8 mouse cellular contexts compared by ENCODE assay signal in the genomic region with DNA sequence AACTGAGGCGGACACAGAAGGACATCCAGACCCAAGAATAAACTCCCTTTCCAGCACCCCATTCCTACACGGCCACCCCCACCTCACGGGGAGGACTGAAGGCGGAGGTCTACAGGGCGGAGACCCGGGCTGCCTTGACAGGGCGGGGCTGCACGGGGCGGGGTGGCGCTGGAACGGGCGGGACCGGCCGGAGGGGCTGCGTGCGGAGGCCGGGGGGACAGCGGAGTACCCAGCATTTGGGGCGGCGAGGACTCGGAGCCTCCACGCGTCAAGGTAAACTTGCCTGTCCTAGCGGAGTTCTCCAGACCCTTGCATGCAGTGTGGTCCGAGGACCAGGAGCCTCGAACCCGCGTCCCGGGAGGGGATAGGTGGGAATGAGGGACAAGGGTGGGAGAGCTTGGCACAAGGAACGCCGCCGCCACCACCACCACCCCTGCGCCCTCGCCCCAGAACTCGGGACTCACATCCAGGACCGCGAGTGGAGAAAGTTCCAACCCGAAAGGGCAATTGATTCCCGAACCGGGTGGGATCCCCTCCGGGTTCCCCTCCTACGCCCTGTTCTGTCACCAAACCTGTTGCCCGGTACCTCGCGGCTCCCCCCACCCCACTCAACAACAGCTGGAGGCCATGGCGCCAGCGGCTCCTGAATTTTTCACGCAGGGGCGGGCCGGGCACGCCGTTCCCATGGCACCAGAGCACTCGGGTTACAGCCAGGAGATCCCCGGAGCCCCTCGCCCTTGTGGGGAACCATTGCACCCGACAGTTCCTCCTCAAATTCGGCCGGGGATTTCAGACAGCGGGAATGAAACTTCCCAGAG. TPM values are rescaled to one million over a fixed set of nuclear protein-coding genes. Genes with fewer than 3 reads are reported as not detected.
DNase-seq lines count a peak whose midpoint lies in the region; ATAC-seq and TF ChIP-seq lines count a peak whose summit lies in the region.

A gene (plus strand): TSS at position 178 of the 818 bp plus-strand sequence.

- peak; percentile 12; the same call in 1 of the 2 replicates for ATAC-seq in forebrain, embryonic 14.5 days
- no peak for ATAC-seq in hindbrain, embryonic 13.5 days (ENCODE audit: low FRiP score)
- ATAC-seq in liver, postnatal 0 days = no peak

- no peaks in the 10 kb centered on the region for H3K9me3 ChIP-seq in forebrain, embryonic 14.5 days (replicated peaks; ENCODE audit: control insufficient read depth, low read length)
- H3K9me3 ChIP-seq in hindbrain, embryonic 13.5 days = no peaks in the 10 kb centered on the region
- no peaks in the 10 kb centered on the region for H3K9me3 ChIP-seq in liver, postnatal 0 days (ENCODE audit: low read length)

- WGBS in forebrain, embryonic 14.5 days = 2% methylated on average over 59 of the region's 59 CpGs
- WGBS in hindbrain, embryonic 13.5 days = 2% methylated on average over 57 of the region's 59 CpGs
- WGBS in liver, postnatal 0 days (ENCODE audit: insufficient replicate concordance) = 2% methylated on average over 52 of the region's 59 CpGs

- TF ChIP-seq CTCF in left cerebral cortex, adult 2 months (IDR thresholded peaks at IDR 0.05) = no peak
- TF ChIP-seq CTCF in liver, postnatal 0 days (IDR thresholded peaks at IDR 0.05; ENCODE audit: low read depth) = no peak

- no peak for DNase-seq in left cerebral cortex, adult 2 months (ENCODE audit: extremely low spot score in 1 of 2, low spot score in 2 of 2)
- DNase-seq in left cerebral cortex, adult 11 months (ENCODE audit: low spot score) = no peak
- DNase-seq in forebrain, embryonic 14.5 days (ENCODE audit: low spot score) = no peak
- DNase-seq in liver, postnatal 0 days = no peak
- DNase-seq in retina, embryonic 14.5 days (ENCODE audit: low spot score) = peak; percentile 66
- no peak for DNase-seq in frontal cortex, postnatal 10 days (ENCODE audit: low spot score in 2 of 2)
- no peak for DNase-seq in right cerebral cortex, postnatal 36 days (ENCODE audit: low spot score in 2 of 2)

- H3K4me3 ChIP-seq in left cerebral cortex, adult 2 months = peak within 1 kb of the TSS; percentile 31
- peak within 1 kb of the TSS; percentile 22 for H3K4me3 ChIP-seq in forebrain, embryonic 14.5 days (ENCODE audit: low read depth, low read length)
- peak within 1 kb of the TSS; percentile 35 for H3K4me3 ChIP-seq in hindbrain, embryonic 13.5 days
- peak within 1 kb of the TSS; percentile 24 for H3K4me3 ChIP-seq in liver, postnatal 0 days (ENCODE audit: low read depth, low read length)

- H3K4me1 ChIP-seq in forebrain, embryonic 14.5 days (ENCODE audit: control insufficient read depth, insufficient read depth, low read length) = peaks cover 5% of the 10 kb centered on the region; the same call in 1 of the 2 replicates
- H3K4me1 ChIP-seq in hindbrain, embryonic 13.5 days (replicated peaks) = peaks cover 17% of the 10 kb centered on the region
- H3K4me1 ChIP-seq in liver, postnatal 0 days (ENCODE audit: insufficient read depth) = peaks cover 6% of the 10 kb centered on the region; the same call in 1 of the 2 replicates

- intact Hi-C loops in left cerebral cortex, adult 2 months (cut with DNase I) = no loop called here

- no peak within 1 kb of the TSS for H3K27ac ChIP-seq in left cerebral cortex, adult 2 months
- no peak within 1 kb of the TSS for H3K27ac ChIP-seq in forebrain, embryonic 14.5 days (ENCODE audit: low read depth, low read length)
- H3K27ac ChIP-seq in hindbrain, embryonic 13.5 days = no peak within 1 kb of the TSS
- no peak within 1 kb of the TSS for H3K27ac ChIP-seq in liver, postnatal 0 days (ENCODE audit: low read depth)

- H3K36me3 ChIP-seq in forebrain, embryonic 14.5 days (ENCODE audit: control insufficient read depth, insufficient read depth, low read length) = no peaks in the 10 kb centered on the region
- no peaks in the 10 kb centered on the region for H3K36me3 ChIP-seq in hindbrain, embryonic 13.5 days
- no peaks in the 10 kb centered on the region for H3K36me3 ChIP-seq in liver, postnatal 0 days (replicated peaks; ENCODE audit: insufficient read depth, low read length)

- no peak for TF ChIP-seq EP300 in liver, postnatal 0 days (IDR thresholded peaks at IDR 0.05; ENCODE audit: low read depth)

- H3K9ac ChIP-seq in forebrain, embryonic 14.5 days (ENCODE audit: low read length) = peak within 1 kb of the TSS; percentile 25; the same call in 1 of the 2 replicates
- peak within 1 kb of the TSS; percentile 49; the same call in 1 of the 2 replicates for H3K9ac ChIP-seq in hindbrain, embryonic 13.5 days
- no peak within 1 kb of the TSS for H3K9ac ChIP-seq in liver, postnatal 0 days (replicated peaks)

- peak within 1 kb of the TSS; percentile 51 for H3K4me2 ChIP-seq in forebrain, embryonic 14.5 days (ENCODE audit: low read length)
- H3K4me2 ChIP-seq in hindbrain, embryonic 13.5 days = peak within 1 kb of the TSS; percentile 58
- peak within 1 kb of the TSS; percentile 65 for H3K4me2 ChIP-seq in liver, postnatal 0 days (ENCODE audit: low read depth, low read length)

- H3K27me3 ChIP-seq in forebrain, embryonic 14.5 days (replicated peaks; ENCODE audit: control insufficient read depth, insufficient read depth, low read length) = peaks cover 31% of the 10 kb centered on the region
- H3K27me3 ChIP-seq in hindbrain, embryonic 13.5 days = peaks cover 57% of the 10 kb centered on the region
- H3K27me3 ChIP-seq in liver, postnatal 0 days (ENCODE audit: insufficient read depth, low read length) = peaks cover 38% of the 10 kb centered on the region

RNA-seq across cellular contexts. Expression of the gene that starts here (rescaled TPM):
- under 1 TPM; 0.65 to 0.68 TPM for total RNA-seq in left cerebral cortex, adult 2 months (2021)
- 0.34 and 0.53 TPM in 2 replicates for polyA plus RNA-seq in forebrain, embryonic 14.5 days (2014; fragmentation: Nextera tagmentation; extraction: Ambion mirVana)
- 0.30 and 0.57 TPM in 2 replicates for polyA plus RNA-seq in hindbrain, embryonic 13.5 days (2015; fragmentation: Nextera tagmentation; extraction: Ambion mirVana)
- 0.81 and 1.6 TPM in 2 replicates for polyA plus RNA-seq in liver, postnatal 0 days (2015; fragmentation: Nextera tagmentation; extraction: Ambion mirVana)

Comparison
In these comparisons a context has a peak if more than half of its experiments do, and no peak if none do; other contexts are left out.
1. Peak in ATAC-seq, H3K4me3 ChIP-seq, H3K9ac ChIP-seq and H3K4me2 ChIP-seq in forebrain, embryonic 14.5 days; RNA of the gene not detected or under 1 TPM.